In genomic region chr5:136169626-136170511, GRCm38 (mm10) we compare ENCODE assay signal across 8 mouse cellular contexts. TPM values are rescaled to one million over a fixed set of nuclear protein-coding genes. Genes with fewer than 3 reads are reported as not detected.
DNase-seq lines count a peak whose midpoint lies in the region; ATAC-seq lines count a peak whose summit lies in the region.

No protein-coding gene starts in this region.

- H3K27ac ChIP-seq in embryonic facial prominence, embryonic 15.5 days (replicated peaks), result peak overlapping the region; percentile 88; the same call in 1 of the 2 replicates
- H3K27ac ChIP-seq in hindbrain, embryonic 14.5 days, result peak overlapping the region; percentile 81
- peak overlapping the region; percentile 85 for H3K27ac ChIP-seq in limb, embryonic 10.5 days
- H3K27ac ChIP-seq in midbrain, embryonic 11.5 days (ENCODE audit: low read depth, low read length), result no peak overlapping the region; the same call in 1 of the 2 replicates

- H3K4me2 ChIP-seq in embryonic facial prominence, embryonic 15.5 days (replicated peaks), result peak overlapping the region; percentile 71
- peak overlapping the region; percentile 61 for H3K4me2 ChIP-seq in hindbrain, embryonic 14.5 days (replicated peaks)
- peak overlapping the region; percentile 75 for H3K4me2 ChIP-seq in midbrain, embryonic 11.5 days

- H3K9ac ChIP-seq in embryonic facial prominence, embryonic 15.5 days, result peak overlapping the region; percentile 48
- peak overlapping the region; percentile 85 for H3K9ac ChIP-seq in hindbrain, embryonic 14.5 days
- H3K9ac ChIP-seq in midbrain, embryonic 11.5 days (ENCODE audit: low read length), result peak overlapping the region; percentile 67

- H3K36me3 ChIP-seq in embryonic facial prominence, embryonic 15.5 days, result peaks cover 8% of the 10 kb centered on the region; the same call in 1 of the 2 replicates
- peaks cover 5% of the 10 kb centered on the region; the same call in 1 of the 2 replicates for H3K36me3 ChIP-seq in hindbrain, embryonic 14.5 days (replicated peaks; ENCODE audit: control insufficient read depth, insufficient read depth)
- H3K36me3 ChIP-seq in limb, embryonic 10.5 days, result peaks cover 6% of the 10 kb centered on the region; the same call in 1 of the 2 replicates
- H3K36me3 ChIP-seq in midbrain, embryonic 11.5 days (ENCODE audit: control insufficient read depth, insufficient read depth, low read length), result no peaks in the 10 kb centered on the region

- peaks cover 30% of the 10 kb centered on the region for H3K4me1 ChIP-seq in embryonic facial prominence, embryonic 15.5 days
- peaks cover 17% of the 10 kb centered on the region for H3K4me1 ChIP-seq in hindbrain, embryonic 14.5 days (replicated peaks; ENCODE audit: control insufficient read depth, insufficient read depth, low read length)
- peaks cover 18% of the 10 kb centered on the region for H3K4me1 ChIP-seq in limb, embryonic 10.5 days
- peaks cover 9% of the 10 kb centered on the region for H3K4me1 ChIP-seq in midbrain, embryonic 11.5 days (ENCODE audit: control insufficient read depth, insufficient read depth, low read length)

- ATAC-seq in embryonic facial prominence, embryonic 15.5 days (ENCODE audit: insufficient number of reproducible peaks, low FRiP score, low TSS enrichment, low read depth), result 0 out of 2 replicates have a peak, but pooled peaks have one; percentile 0
- no peak for ATAC-seq in hindbrain, embryonic 14.5 days (ENCODE audit: low FRiP score)
- no peak; the same call in 1 of the 2 replicates for ATAC-seq in midbrain, embryonic 11.5 days (ENCODE audit: low FRiP score)

- H3K27me3 ChIP-seq in embryonic facial prominence, embryonic 15.5 days, result no peaks in the 10 kb centered on the region
- no peaks in the 10 kb centered on the region for H3K27me3 ChIP-seq in hindbrain, embryonic 14.5 days (ENCODE audit: control insufficient read depth, insufficient read depth, low read length)
- peaks cover 8% of the 10 kb centered on the region; the same call in 1 of the 2 replicates for H3K27me3 ChIP-seq in limb, embryonic 10.5 days (ENCODE audit: low read depth, poor library complexity, severe bottlenecking)
- no peaks in the 10 kb centered on the region for H3K27me3 ChIP-seq in midbrain, embryonic 11.5 days (ENCODE audit: control insufficient read depth, insufficient read depth, low read length)

- DNase-seq in gastrocnemius, postnatal 10 days, result peak; percentile 29
- DNase-seq in gastrocnemius, postnatal 25 days, result no peak
- peak; percentile 44 for DNase-seq in adrenal gland, postnatal 14 days
- DNase-seq in hindbrain, embryonic 14.5 days (ENCODE audit: low spot score), result no peak
- DNase-seq in limb, embryonic 10.5 days (ENCODE audit: low spot score), result no peak
- peak; percentile 93 for DNase-seq in midbrain, embryonic 11.5 days (ENCODE audit: low spot score, missing footprints)
- DNase-seq in spleen, postnatal 4 days (ENCODE audit: low spot score in 2 of 2), result peak; percentile 51 to 74

- H3K9me3 ChIP-seq in embryonic facial prominence, embryonic 15.5 days (replicated peaks), result no peaks in the 10 kb centered on the region; the same call in 1 of the 2 replicates
- no peaks in the 10 kb centered on the region for H3K9me3 ChIP-seq in hindbrain, embryonic 14.5 days (ENCODE audit: control insufficient read depth, low read length)
- no peaks in the 10 kb centered on the region for H3K9me3 ChIP-seq in limb, embryonic 10.5 days (replicated peaks)
- H3K9me3 ChIP-seq in midbrain, embryonic 11.5 days (ENCODE audit: control insufficient read depth, low read length), result peaks cover 5% of the 10 kb centered on the region

- H3K4me3 ChIP-seq in embryonic facial prominence, embryonic 15.5 days (replicated peaks), result peak overlapping the region; percentile 59
- peak overlapping the region; percentile 68 for H3K4me3 ChIP-seq in hindbrain, embryonic 14.5 days (replicated peaks; ENCODE audit: low read length)
- peak overlapping the region; percentile 71 for H3K4me3 ChIP-seq in limb, embryonic 10.5 days
- H3K4me3 ChIP-seq in midbrain, embryonic 11.5 days (ENCODE audit: low read depth, low read length), result peak overlapping the region; percentile 43

- 10% methylated on average over 15 of the region's 15 CpGs for WGBS in embryonic facial prominence, embryonic 15.5 days
- WGBS in hindbrain, embryonic 14.5 days, result 12% methylated on average over 15 of the region's 15 CpGs
- WGBS in limb, embryonic 10.5 days, result 18% methylated on average over 15 of the region's 15 CpGs
- 13% methylated on average over 15 of the region's 15 CpGs for WGBS in midbrain, embryonic 11.5 days

RNA-seq across cellular contexts. Expression of gene Orai2, which starts 0.6 kb away (rescaled TPM):
- total RNA-seq in gastrocnemius, postnatal 10 days (2021), result 1 to 10 TPM; 4.9 to 7.8 TPM
- 1 to 10 TPM; 1.5 to 1.6 TPM for total RNA-seq in gastrocnemius, postnatal 25 days (2021)
- total RNA-seq in adrenal gland, postnatal 14 days (2021), result 2.6 and 12.4 TPM in 2 replicates
- 17.1 and 18.3 TPM in 2 replicates for polyA plus RNA-seq in embryonic facial prominence, embryonic 15.5 days (2015; fragmentation: Nextera tagmentation; extraction: Ambion mirVana)
- polyA plus RNA-seq in hindbrain, embryonic 14.5 days (2014; fragmentation: Nextera tagmentation; extraction: Ambion mirVana), result 34.6 and 37.5 TPM in 2 replicates
- 5.5 and 6.6 TPM in 2 replicates for polyA plus RNA-seq in limb, embryonic 10.5 days (2016; fragmentation: Nextera tagmentation; extraction: Ambion mirVana)
- polyA plus RNA-seq in midbrain, embryonic 11.5 days (2014; fragmentation: Nextera tagmentation; extraction: Ambion mirVana), result 7.5 and 8.5 TPM in 2 replicates

RNA-seq across cellular contexts. Expression of gene Prkrip1, which starts 28.9 kb away (rescaled TPM):
- 10 to 100 TPM; 26.9 to 28.2 TPM for total RNA-seq in gastrocnemius, postnatal 10 days (2021)
- 10 to 100 TPM; 19.5 to 21.6 TPM for total RNA-seq in gastrocnemius, postnatal 25 days (2021)
- 31.8 and 36.4 TPM in 2 replicates for total RNA-seq in adrenal gland, postnatal 14 days (2021)
- 50.3 and 52.2 TPM in 2 replicates for polyA plus RNA-seq in embryonic facial prominence, embryonic 15.5 days (2015; fragmentation: Nextera tagmentation; extraction: Ambion mirVana)
- 59.0 and 61.7 TPM in 2 replicates for polyA plus RNA-seq in hindbrain, embryonic 14.5 days (2014; fragmentation: Nextera tagmentation; extraction: Ambion mirVana)
- polyA plus RNA-seq in limb, embryonic 10.5 days (2016; fragmentation: Nextera tagmentation; extraction: Ambion mirVana), result 66.0 and 75.4 TPM in 2 replicates
- 74.2 and 87.6 TPM in 2 replicates for polyA plus RNA-seq in midbrain, embryonic 11.5 days (2014; fragmentation: Nextera tagmentation; extraction: Ambion mirVana)

RNA-seq across cellular contexts. Expression of gene Alkbh4, which starts 33.9 kb away (rescaled TPM):
- 1 to 10 TPM; 5.0 to 6.2 TPM for total RNA-seq in gastrocnemius, postnatal 10 days (2021)
- total RNA-seq in gastrocnemius, postnatal 25 days (2021), result 1 to 10 TPM; 3.9 to 4.4 TPM
- 7.2 and 9.8 TPM in 2 replicates for total RNA-seq in adrenal gland, postnatal 14 days (2021)
- polyA plus RNA-seq in embryonic facial prominence, embryonic 15.5 days (2015; fragmentation: Nextera tagmentation; extraction: Ambion mirVana), result 21.6 and 22.7 TPM in 2 replicates
- 16.7 and 17.1 TPM in 2 replicates for polyA plus RNA-seq in hindbrain, embryonic 14.5 days (2014; fragmentation: Nextera tagmentation; extraction: Ambion mirVana)
- polyA plus RNA-seq in limb, embryonic 10.5 days (2016; fragmentation: Nextera tagmentation; extraction: Ambion mirVana), result 26.4 and 27.9 TPM in 2 replicates
- polyA plus RNA-seq in midbrain, embryonic 11.5 days (2014; fragmentation: Nextera tagmentation; extraction: Ambion mirVana), result 15.7 and 18.9 TPM in 2 replicates

RNA-seq across cellular contexts. Expression of gene Lrwd1, which starts 34.0 kb away (rescaled TPM):
- 1 to 10 TPM; 4.9 to 7.4 TPM for total RNA-seq in gastrocnemius, postnatal 10 days (2021)
- total RNA-seq in gastrocnemius, postnatal 25 days (2021), result 1 to 10 TPM; 3.2 to 3.8 TPM
- total RNA-seq in adrenal gland, postnatal 14 days (2021), result 11.2 and 15.5 TPM in 2 replicates
- 36.8 and 40.0 TPM in 2 replicates for polyA plus RNA-seq in embryonic facial prominence, embryonic 15.5 days (2015; fragmentation: Nextera tagmentation; extraction: Ambion mirVana)
- 18.2 and 20.5 TPM in 2 replicates for polyA plus RNA-seq in hindbrain, embryonic 14.5 days (2014; fragmentation: Nextera tagmentation; extraction: Ambion mirVana)
- polyA plus RNA-seq in limb, embryonic 10.5 days (2016; fragmentation: Nextera tagmentation; extraction: Ambion mirVana), result 62.4 and 66.4 TPM in 2 replicates
- polyA plus RNA-seq in midbrain, embryonic 11.5 days (2014; fragmentation: Nextera tagmentation; extraction: Ambion mirVana), result 36.0 and 40.9 TPM in 2 replicates

RNA-seq across cellular contexts. Expression of gene Polr2j, which starts 53.4 kb away (rescaled TPM):
- 10 to 100 TPM; 71.2 to 75.6 TPM for total RNA-seq in gastrocnemius, postnatal 10 days (2021)
- total RNA-seq in gastrocnemius, postnatal 25 days (2021), result 10 to 100 TPM; 55.1 to 58.7 TPM
- total RNA-seq in adrenal gland, postnatal 14 days (2021), result 82.7 and 86.4 TPM in 2 replicates
- polyA plus RNA-seq in embryonic facial prominence, embryonic 15.5 days (2015; fragmentation: Nextera tagmentation; extraction: Ambion mirVana), result 205 and 222 TPM in 2 replicates
- polyA plus RNA-seq in hindbrain, embryonic 14.5 days (2014; fragmentation: Nextera tagmentation; extraction: Ambion mirVana), result 209 and 235 TPM in 2 replicates
- polyA plus RNA-seq in limb, embryonic 10.5 days (2016; fragmentation: Nextera tagmentation; extraction: Ambion mirVana), result 283 and 310 TPM in 2 replicates
- polyA plus RNA-seq in midbrain, embryonic 11.5 days (2014; fragmentation: Nextera tagmentation; extraction: Ambion mirVana), result 257 and 265 TPM in 2 replicates

Comparison
In these comparisons a context has a peak if more than half of its experiments do, and no peak if none do; other contexts are left out.
1. DNase-seq: peak in gastrocnemius, postnatal 10 days (single experiment), adrenal gland, postnatal 14 days (single experiment), midbrain, embryonic 11.5 days (single experiment) and spleen, postnatal 4 days (2 of 2); none in gastrocnemius, postnatal 25 days (single experiment), hindbrain, embryonic 14.5 days (single experiment) and limb, embryonic 10.5 days (single experiment).
2. Peak in every context shown above with its lines, with median percentiles within 50 percentile points of each other: H3K4me2 ChIP-seq, H3K4me3 ChIP-seq and H3K9ac ChIP-seq.